Mouse (Mus musculus) G1E (cell line): ENCODE measurements at regions not wholly inside any gene's neighbourhood (a gene's known extent, or its start where the extent isn't known, plus 50 kb on each side); places are given as distances from the start of the nearest gene placed in this dataset.

Experiments
- ATAC-seq: 2 replicates; pipeline ENCODE4 v1.8.0; 2016; ENCODE audit warnings: mild to moderate bottlenecking; ENCODE audit not compliant: insufficient number of reproducible peaks, poor library complexity, low FRiP score, severe bottlenecking; ENCODE audit errors: extremely low read depth
- DNase-seq: peaks from one replicate; pipeline ENCODE4 v3.0.0; 2012; ENCODE audit warnings: low spot score
- H3K27me3 ChIP-seq: 2 replicates; pipeline ENCODE4 v1.6.1; 2012; ENCODE audit warnings: mild to moderate bottlenecking, low read length, inconsistent platforms; ENCODE audit not compliant: insufficient read depth
- H3K36me3 ChIP-seq: replicated peaks from 2 replicates; pipeline ENCODE3; 2012; ENCODE audit warnings: mild to moderate bottlenecking, inconsistent platforms
- H3K4me1 ChIP-seq: 2 replicates; pipeline ENCODE4 v1.6.1; 2012; ENCODE audit warnings: low read depth, low read length, inconsistent platforms, mixed read lengths; ENCODE audit not compliant: insufficient read depth
- H3K4me3 ChIP-seq: 2 replicates; pipeline ENCODE4 v1.5.1; 2012; ENCODE audit warnings: low read depth, mild to moderate bottlenecking, inconsistent platforms, low read length, moderate library complexity, mixed read lengths
- H3K9me3 ChIP-seq: replicated peaks from 2 replicates; pipeline ENCODE4 v1.6.1; 2012; ENCODE audit warnings: inconsistent platforms
- CTCF ChIP-seq: IDR thresholded peaks from 2 replicates; pipeline ENCODE4 v1.5.1; 2012; ENCODE audit warnings: low read depth, low read length, inconsistent platforms, mixed read lengths
- GATA1 ChIP-seq: IDR thresholded peaks from 2 replicates; pipeline ENCODE4 v1.6.1; 2012; ENCODE audit warnings: borderline replicate concordance, low read length, inconsistent platforms, mixed read lengths
- GATA2 ChIP-seq: IDR thresholded peaks from 2 replicates; pipeline ENCODE4 v1.6.1; 2012; ENCODE audit warnings: low read depth, low read length, inconsistent platforms, borderline replicate concordance
- POLR2AphosphoS5 ChIP-seq: IDR thresholded peaks from 2 replicates; pipeline ENCODE4 v1.6.1; 2012; ENCODE audit warnings: low read depth, low read length, inconsistent platforms; ENCODE audit not compliant: insufficient replicate concordance
- TAL1 ChIP-seq: conservative IDR thresholded peaks from 2 replicates; pipeline ENCODE4 v1.6.1; 2012; ENCODE audit warnings: low read depth, low read length, inconsistent platforms, mixed read lengths

DNA sequence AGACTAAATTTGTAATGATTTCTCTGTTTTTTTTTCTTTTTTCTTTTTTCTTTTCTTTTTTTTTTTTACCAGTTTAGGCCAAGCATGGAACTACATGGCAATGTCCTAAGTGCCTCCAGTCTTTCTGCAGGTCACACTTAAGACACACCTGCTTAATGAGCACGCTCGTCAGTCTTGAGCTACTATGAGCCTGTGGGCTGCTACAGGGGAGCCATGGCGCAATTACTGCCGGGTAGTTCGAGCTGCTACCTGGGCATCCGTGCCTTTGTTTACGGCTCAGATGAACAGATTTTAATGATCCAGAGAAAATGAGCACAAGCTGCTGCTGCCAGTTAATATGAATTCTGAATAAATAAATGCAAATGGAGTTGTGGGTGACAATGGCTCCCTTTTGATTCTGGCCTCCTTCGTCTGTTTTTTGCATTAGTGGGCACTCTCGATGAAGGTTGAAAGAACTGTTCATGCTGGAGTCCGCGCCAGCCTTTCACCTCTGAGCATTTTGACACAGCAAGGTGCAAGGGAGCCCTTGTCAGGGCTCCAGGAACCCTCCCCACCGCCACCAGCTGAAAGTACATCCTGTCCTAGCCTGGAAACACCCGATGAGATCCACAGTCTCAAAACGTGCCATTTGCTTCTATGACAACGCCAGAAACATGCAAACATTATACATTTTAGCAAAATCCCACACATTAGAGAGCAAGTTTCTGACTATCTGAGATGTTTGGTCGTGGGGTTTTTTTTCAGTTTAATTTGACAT lies 81.3 kb upstream of the 1700025G04Rik start:
- TF ChIP-seq POLR2AphosphoS5 (no peak), TAL1 (no peak), CTCF (no peak), GATA2 (no peak), GATA1 (no peak)
- Histone ChIP-seq H3K27me3 (no peaks in the 10 kb centered on the region), H3K9me3 (peaks cover 66% of the 10 kb centered on the region), H3K4me1 (no peaks in the 10 kb centered on the region), H3K36me3 (no peaks in the 10 kb centered on the region), H3K4me3 (no peak overlapping the region)
- no peak for DNase-seq
- no peak for ATAC-seq

- TF ChIP-seq POLR2AphosphoS5 = no peak
- TF ChIP-seq CTCF = no peak
- TF ChIP-seq GATA2 = no peak
- TF ChIP-seq GATA1 = no peak
- TF ChIP-seq TAL1 = no peak
- DNase-seq = no peak
- Histone ChIP-seq H3K36me3 (no peaks in the 10 kb centered on the region), H3K4me1 (no peaks in the 10 kb centered on the region), H3K9me3 (peaks cover 70% of the 10 kb centered on the region), H3K4me3 (no peak overlapping the region), H3K27me3 (no peaks in the 10 kb centered on the region)
- no peak for ATAC-seq
These were observed 80.7 kb upstream of the 1700025G04Rik start for GRCm38 (mm10) chr1:152170583-152170982.

DNA sequence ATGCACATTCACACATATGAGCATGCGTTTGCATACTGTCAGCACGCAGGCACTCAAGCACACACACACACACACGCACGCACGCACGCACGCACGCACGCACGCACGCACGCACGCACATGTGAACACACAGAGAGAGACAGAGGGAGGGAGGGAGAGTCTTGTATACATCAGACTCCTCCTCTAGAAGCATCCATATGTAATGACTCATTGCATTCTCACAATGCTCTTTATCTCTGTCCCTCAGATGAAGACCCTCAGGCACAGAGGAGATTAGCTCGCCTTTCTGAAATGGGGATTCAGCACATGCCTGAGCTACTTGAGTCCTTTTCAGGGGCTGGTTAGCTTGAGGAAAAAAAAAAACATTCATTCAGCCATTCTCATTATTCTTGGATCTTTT lies 79.6 kb upstream of the 1700025G04Rik start:
- Histone ChIP-seq H3K27me3 (no peaks in the 10 kb centered on the region), H3K36me3 (no peaks in the 10 kb centered on the region), H3K4me3 (no peak overlapping the region), H3K9me3 (peaks cover 72% of the 10 kb centered on the region), H3K4me1 (no peaks in the 10 kb centered on the region)
- ATAC-seq (no peak), DNase-seq (no peak)
- no peak for TF ChIP-seq GATA1
- no peak for TF ChIP-seq TAL1
- TF ChIP-seq POLR2AphosphoS5 = no peak
- no peak for TF ChIP-seq CTCF
- TF ChIP-seq GATA2 = no peak

- DNase-seq = no peak
- Histone ChIP-seq H3K36me3 (no peaks in the 10 kb centered on the region), H3K4me3 (no peak overlapping the region), H3K27me3 (no peaks in the 10 kb centered on the region), H3K9me3 (peaks cover 72% of the 10 kb centered on the region), H3K4me1 (no peaks in the 10 kb centered on the region)
- no peak for ATAC-seq
- TF ChIP-seq GATA1 (no peak), TAL1 (no peak), POLR2AphosphoS5 (no peak), GATA2 (no peak), CTCF (no peak)
These were observed 78.4 kb upstream of the 1700025G04Rik start for GRCm38 (mm10) chr1:152168284-152168683.

- H3K27me3 ChIP-seq = no peaks in the 10 kb centered on the region
- peaks cover 69% of the 10 kb centered on the region for H3K9me3 ChIP-seq
- DNase-seq = no peak
- no peaks in the 10 kb centered on the region for H3K4me1 ChIP-seq
- TF ChIP-seq GATA1 (no peak), GATA2 (no peak), CTCF (no peak), POLR2AphosphoS5 (no peak), TAL1 (no peak)
- no peaks in the 10 kb centered on the region for H3K36me3 ChIP-seq
- H3K4me3 ChIP-seq = no peak overlapping the region
- ATAC-seq = no peak
These were observed 77.8 kb upstream of the 1700025G04Rik start for GRCm38 (mm10) chr1:152167716-152168115.

- Histone ChIP-seq H3K4me1 (no peaks in the 10 kb centered on the region), H3K36me3 (no peaks in the 10 kb centered on the region), H3K4me3 (no peak overlapping the region), H3K27me3 (no peaks in the 10 kb centered on the region), H3K9me3 (peaks cover 55% of the 10 kb centered on the region)
- DNase-seq (no peak), ATAC-seq (no peak)
- TF ChIP-seq TAL1 = no peak
- no peak for TF ChIP-seq POLR2AphosphoS5
- no peak for TF ChIP-seq GATA1
- no peak for TF ChIP-seq GATA2
- TF ChIP-seq CTCF = no peak
These were observed 75.6 kb upstream of the 1700025G04Rik start for GRCm38 (mm10) chr1:152165490-152165905.
